Mouse (Mus musculus) gastrocnemius, postnatal 36 days (tissue): ENCODE measurements around the gene Tet3. TPM values are rescaled to one million over a fixed set of nuclear protein-coding genes. Genes with fewer than 3 reads are reported as not detected.

Experiments
- microRNA-seq, 2 experiments: library from miRNA; unstranded; fragments of <30 nt; microRNA quantifications; one replicate each; pipeline ENCODE4 v1.2.0; 2021
- total RNA-seq, 2 experiments: library from RNA; stranded (reverse); gene quantifications; 2 replicates each; pipeline ENCODE4 v1.2.3; 2021

Gene Tet3
- total RNA-seq, 2 experiments from 2014 or later: 21.1 to 23.7 TPM

Small RNA genes lying within 50 kb of the gene (microRNA-seq; reads per million reads assigned to microRNA genes)
- gene Mir6374: 0 reads per million in 2 experiments

Other genes with a start within 250 kb of the Tet3 start
- gene Slc4a5, start 239.3 kb downstream of the Tet3 start, total RNA-seq: not detected
- 1 to 10 TPM; 4.3 to 8.2 TPM for gene Mthfd2, start 133.2 kb downstream of the Tet3 start, total RNA-seq
- 1 to 10 TPM; 9.5 to 9.8 TPM for gene Mob1a, start 133.1 kb downstream of the Tet3 start, total RNA-seq
- 100 to 1,000 TPM; 223 to 243 TPM for gene Bola3, start 109.9 kb downstream of the Tet3 start, total RNA-seq
- 10 to 100 TPM; 14.8 to 17.8 TPM for gene Dguok, start 47.9 kb upstream of the Tet3 start, total RNA-seq
- gene Actg2, start 77.2 kb upstream of the Tet3 start, total RNA-seq: under 1 TPM in 1 of 2 experiments, not detected in 1; 0.39 TPM
- 1 to 10 TPM; 5.5 to 6.5 TPM for gene Stambp, start 113.6 kb upstream of the Tet3 start, total RNA-seq
- not detected for gene Clec4f, start 197.1 kb upstream of the Tet3 start, total RNA-seq
- under 1 TPM in 1 of 2 experiments, not detected in 1; 0.18 TPM for gene Cd207, start 218.8 kb upstream of the Tet3 start, total RNA-seq